Mouse (Mus musculus): ENCODE results near the gene Mrgprb8. TPM values are rescaled to one million over a fixed set of nuclear protein-coding genes. Genes with fewer than 3 reads are reported as not detected.
"Not testable (repeated sequence)": the region's sequence is repeated elsewhere in the genome, so short reads cannot be mapped to it uniquely, and the experiment has no call there.

Mrgprb8 gene
- not detected in 2 replicates for polyA plus RNA-seq (2012; rRNA removed)

GRCm38 (mm10) chr7:48388226-48388625 lies at the start of gene Mrgprb8:
Mrgprb8 (plus strand) TSS chr7:48388526.
- no peak for DNase-seq
- WGBS: 72% methylated on average over 2 of the region's 2 CpGs

DNA sequence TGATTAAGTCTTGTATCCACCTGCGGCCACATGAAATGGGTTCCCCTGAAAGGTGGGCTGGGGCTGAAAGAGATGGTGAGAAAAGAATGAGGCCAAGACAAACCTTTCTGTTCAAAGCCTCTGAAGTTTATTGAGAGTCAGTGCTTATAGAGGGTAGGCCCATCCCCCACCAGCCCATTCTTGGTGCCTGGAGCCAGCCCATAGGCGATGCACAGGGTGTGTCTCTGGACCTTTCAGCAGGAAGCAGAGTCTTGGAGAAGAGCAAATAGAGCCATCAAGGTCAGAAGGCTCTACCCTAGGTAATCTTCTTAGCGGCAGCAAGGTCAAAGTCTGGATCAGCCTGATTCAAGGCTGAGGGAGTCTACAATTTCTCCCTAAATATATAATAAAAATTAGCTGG lies 47.6 kb downstream of the Mrgprb8 start:
- H3K27ac ChIP-seq (ENCODE audit: insufficient read depth, low read depth, low read length); H3K4me3 ChIP-seq (ENCODE audit: insufficient read depth, low read depth, low read length); DNase-seq; H3K36me3 ChIP-seq (ENCODE audit: control insufficient read depth, insufficient read depth, low read length); H3K4me1 ChIP-seq (ENCODE audit: control insufficient read depth, insufficient read depth, low read length); H3K27me3 ChIP-seq (replicated peaks; ENCODE audit: control insufficient read depth, insufficient read depth, low read length): not testable (repeated sequence)
- 78% methylated on average over 3 of the region's 3 CpGs for WGBS

More at GRCm38 (mm10) chr7:48388226-48388625, at the start of gene Mrgprb8:
- no peaks in the 10 kb centered on the region for H3K4me1 ChIP-seq (ENCODE audit: control insufficient read depth, insufficient read depth, low read length)
- H3K27me3 ChIP-seq (replicated peaks; ENCODE audit: control insufficient read depth, insufficient read depth, low read length): no peaks in the 10 kb centered on the region
- H3K36me3 ChIP-seq (ENCODE audit: control insufficient read depth, insufficient read depth, low read length): no peaks in the 10 kb centered on the region
- H3K27ac ChIP-seq (ENCODE audit: insufficient read depth, low read depth, low read length): no peak within 1 kb of the TSS
- TF ChIP-seq POLR2A (IDR thresholded peaks at IDR 0.05; ENCODE audit: low read depth, low read length) (no peak), CTCF (conservative IDR thresholded peaks at IDR 0.05; ENCODE audit: insufficient read depth, insufficient read length, low read depth, low read length) (no peak)
- no peak within 1 kb of the TSS for H3K4me3 ChIP-seq (ENCODE audit: insufficient read depth, low read depth, low read length)

- H3K27me3 ChIP-seq (replicated peaks; ENCODE audit: control insufficient read depth, insufficient read depth, low read length): no peaks in the 10 kb centered on the region
- no peaks in the 10 kb centered on the region for H3K36me3 ChIP-seq (ENCODE audit: control insufficient read depth, insufficient read depth, low read length)
- H3K4me1 ChIP-seq (ENCODE audit: control insufficient read depth, insufficient read depth, low read length): no peaks in the 10 kb centered on the region
- H3K4me3 ChIP-seq (ENCODE audit: insufficient read depth, low read depth, low read length): no peak overlapping the region
- H3K27ac ChIP-seq (ENCODE audit: insufficient read depth, low read depth, low read length): no peak overlapping the region
- WGBS: 41% methylated on average over 3 of the region's 3 CpGs
- TF ChIP-seq POLR2A (IDR thresholded peaks at IDR 0.05; ENCODE audit: low read depth, low read length) (no peak), CTCF (conservative IDR thresholded peaks at IDR 0.05; ENCODE audit: insufficient read depth, insufficient read length, low read depth, low read length) (no peak)
- DNase-seq: no peak
These were observed 48.3 kb downstream of the Mrgprb8 start for GRCm38 (mm10) chr7:48436581-48436980.

Other genes starting within 250 kb of the Mrgprb8 start
- not detected in 2 replicates for gene Mrgprb5, start 219.5 kb upstream of the Mrgprb8 start, polyA plus RNA-seq (2012; rRNA removed)
- gene Mrgprb4, start 189.2 kb upstream of the Mrgprb8 start, polyA plus RNA-seq (2012; rRNA removed): not detected in 2 replicates
- gene Mrgprb1, start 67.8 kb downstream of the Mrgprb8 start, polyA plus RNA-seq (2012; rRNA removed): 0.01 and 0.02 TPM in 2 replicates
- gene Mrgprx2, start 110.8 kb downstream of the Mrgprb8 start, polyA plus RNA-seq (2012; rRNA removed): 0.02 TPM in 1 of 2 replicates, not detected in the other
- 0.06 TPM in 1 of 2 replicates, not detected in the other for gene Mrgprb2, start 169.6 kb downstream of the Mrgprb8 start, polyA plus RNA-seq (2012; rRNA removed)